Mouse (Mus musculus) urinary bladder, postnatal 4 days (tissue): ENCODE results near the gene Dnah1.

Experiments
- DNase-seq, 2 experiments: peaks; one replicate each; pipeline ENCODE4 v3.0.0; 2021 to 2022; ENCODE audit warnings: low spot score in 2 of 2

The Dnah1 gene

DNA sequence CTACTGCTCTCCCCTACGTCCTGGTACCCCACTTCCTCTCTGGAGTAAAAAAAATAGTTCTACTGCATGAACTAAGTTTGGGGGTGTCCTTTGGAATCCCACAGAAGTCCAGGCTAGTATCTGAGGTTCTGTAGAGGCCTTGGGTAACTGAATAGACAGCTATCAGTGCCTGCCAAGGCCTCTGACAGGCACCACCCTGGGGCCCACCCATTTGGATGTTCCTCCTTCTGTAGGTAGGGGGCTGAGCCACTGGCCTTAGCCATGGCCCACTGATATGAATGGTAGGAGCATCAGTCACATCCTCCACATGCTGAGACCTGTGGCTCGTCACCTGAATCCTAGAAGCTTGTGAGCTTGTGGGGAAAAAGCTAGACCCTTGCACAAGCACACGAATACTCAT is 5.9 kb downstream of the Dnah1 start:
- no peak for DNase-seq

- DNase-seq, result no peak
Measured at GRCm38 (mm10) chr14:31316613-31317012, 7.1 kb downstream of the Dnah1 start.

DNA sequence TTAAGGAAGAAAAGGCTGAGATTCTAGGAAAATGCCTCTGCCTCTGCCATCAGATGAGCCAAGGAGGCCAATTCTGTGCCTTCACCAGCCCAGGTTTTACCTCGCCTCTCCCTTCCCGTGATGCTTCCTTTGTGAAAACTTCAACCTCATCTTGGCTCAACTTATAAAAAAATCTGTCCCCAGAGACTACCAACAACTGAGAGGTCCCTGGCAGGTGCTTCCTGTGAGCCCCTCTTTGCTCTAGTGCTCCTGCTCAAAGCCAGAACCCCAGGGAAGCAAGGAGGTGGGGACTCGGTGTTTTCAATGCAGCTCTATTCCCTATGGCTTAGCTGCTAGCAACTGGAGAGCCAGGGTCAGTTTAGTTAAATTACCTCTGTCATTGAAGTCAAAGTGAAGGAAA is 10.5 kb downstream of the Dnah1 start:
- DNase-seq, result no peak

- no peak for DNase-seq
Measured at GRCm38 (mm10) chr14:31285728-31286127, 38.0 kb downstream of the Dnah1 start.

DNA sequence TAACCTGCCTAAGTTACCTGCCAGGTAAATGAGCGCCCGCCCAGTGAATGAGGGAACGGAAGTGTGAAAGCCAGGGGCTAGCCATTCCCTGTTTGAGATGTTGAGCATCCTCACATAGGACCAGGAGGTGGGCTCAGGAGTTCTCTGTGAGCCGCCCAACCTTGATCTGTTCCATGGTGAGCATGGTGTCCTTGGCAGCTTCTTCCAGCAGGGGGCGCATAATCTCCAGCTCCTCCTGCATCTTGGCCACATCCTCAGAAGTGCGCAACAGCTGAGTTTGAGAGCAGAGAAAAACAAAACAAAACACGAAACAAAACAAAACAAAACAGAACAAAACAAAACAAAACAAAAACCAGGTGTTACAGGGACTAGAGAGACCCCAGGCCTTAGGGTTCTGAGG is 51.5 kb downstream of the Dnah1 start:
- DNase-seq, result peak; percentile 66 to 81

DNA sequence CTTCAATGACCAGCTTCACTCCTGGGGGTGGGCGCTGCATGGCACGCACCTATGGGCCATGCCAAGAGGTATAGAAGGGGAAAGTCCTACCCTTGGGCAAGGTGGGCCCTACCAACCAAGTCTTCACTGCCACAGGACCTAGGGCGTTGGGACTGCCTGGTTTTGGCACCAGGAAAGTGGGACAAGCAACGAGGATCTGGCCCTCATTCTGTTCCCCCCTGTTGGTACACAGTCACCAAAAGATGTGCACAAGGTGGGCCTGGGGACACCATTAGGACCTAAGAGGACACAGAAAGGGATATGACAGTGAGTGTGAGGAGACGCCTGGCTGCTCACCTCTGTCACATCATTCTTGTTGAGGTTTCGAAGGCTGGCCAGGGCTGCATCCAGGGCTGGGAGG is 52.6 kb downstream of the Dnah1 start:
- DNase-seq, result no peak

DNA sequence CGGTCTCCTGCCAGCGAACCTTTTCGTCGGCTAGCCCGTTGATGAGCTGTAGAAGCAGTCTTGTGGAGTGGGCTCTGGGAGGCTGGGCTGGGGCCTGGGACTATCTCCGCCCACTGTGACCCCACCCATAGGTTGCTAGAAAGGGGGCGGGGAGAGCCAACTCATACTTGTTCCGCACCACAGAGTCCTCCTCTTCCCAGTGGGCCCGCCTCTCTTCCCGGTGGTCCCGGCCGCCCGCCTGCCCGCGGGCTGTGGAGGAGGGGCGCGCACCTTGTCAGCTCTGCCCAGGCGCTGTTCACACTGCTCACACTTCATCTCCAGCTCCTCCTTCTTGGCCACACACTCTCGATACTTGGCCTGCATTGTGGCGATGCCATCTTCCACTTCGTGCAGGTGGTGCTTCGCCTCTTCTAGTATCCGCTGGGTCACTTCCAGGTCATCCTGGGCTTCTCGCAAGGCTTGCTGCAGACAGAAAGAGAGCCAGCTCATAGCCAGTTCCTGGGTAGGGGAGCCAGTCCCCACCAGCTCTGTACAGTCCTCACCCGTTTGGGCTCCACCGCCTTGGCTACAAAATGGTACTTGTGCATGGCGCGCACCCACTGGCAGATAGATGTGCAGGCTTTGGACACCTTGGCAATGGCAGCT is 54.1 kb downstream of the Dnah1 start:
- DNase-seq, result peak; percentile 70 to 81

DNA sequence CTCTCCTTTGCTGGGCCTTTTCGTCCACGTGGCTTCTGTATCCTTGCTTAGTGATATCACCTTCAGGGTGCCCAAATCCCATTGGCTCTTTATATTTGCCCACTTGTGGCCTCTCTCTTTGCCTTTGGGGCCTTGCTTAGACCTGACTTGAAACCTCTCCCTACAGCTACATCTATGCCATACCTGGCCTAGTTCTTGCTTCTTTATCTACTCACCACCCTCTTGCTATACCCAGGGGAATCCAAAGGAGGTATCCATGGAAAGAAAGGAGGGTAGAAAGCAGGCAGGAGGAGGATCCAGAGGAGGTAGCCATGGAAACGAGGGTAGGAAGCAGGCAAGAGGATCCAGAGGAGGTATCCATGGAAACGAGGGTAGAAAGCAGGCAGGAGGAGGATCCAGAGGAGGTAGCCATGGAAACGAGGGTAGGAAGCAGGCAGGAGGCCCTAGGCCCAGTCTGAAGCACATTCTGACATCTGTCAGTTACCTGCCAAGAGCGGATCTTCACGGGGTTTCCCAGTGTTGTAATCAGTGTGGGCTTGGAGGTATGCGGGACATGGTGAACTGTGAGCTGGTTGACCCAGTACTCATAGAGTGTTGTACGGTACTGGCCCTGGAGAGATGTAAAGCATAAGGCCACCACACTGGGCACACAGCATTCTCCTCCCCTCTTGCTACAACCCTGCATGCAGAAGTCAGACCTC is 55.2 kb downstream of the Dnah1 start:
- no peak for DNase-seq

DNA sequence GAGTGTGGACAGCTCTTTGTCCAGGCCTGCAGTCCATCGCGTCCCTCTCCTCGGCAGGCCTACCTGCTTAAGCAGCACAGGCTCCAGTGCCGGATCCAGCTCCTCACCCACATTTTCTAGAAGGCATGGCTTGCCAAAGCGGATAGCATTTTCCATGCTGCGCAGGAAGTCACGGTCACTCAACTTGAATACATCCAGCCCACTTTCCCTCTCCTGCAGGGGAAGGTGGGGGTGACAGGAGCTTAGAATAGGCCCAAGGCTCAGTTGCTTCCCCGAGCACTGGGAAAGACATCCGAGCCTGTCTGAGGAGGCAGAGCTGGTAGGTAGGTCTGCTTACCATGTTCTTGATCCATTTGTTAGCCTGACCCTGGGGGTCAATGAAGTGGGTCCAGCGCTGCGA is 56.0 kb downstream of the Dnah1 start:
- no peak for DNase-seq

DNA sequence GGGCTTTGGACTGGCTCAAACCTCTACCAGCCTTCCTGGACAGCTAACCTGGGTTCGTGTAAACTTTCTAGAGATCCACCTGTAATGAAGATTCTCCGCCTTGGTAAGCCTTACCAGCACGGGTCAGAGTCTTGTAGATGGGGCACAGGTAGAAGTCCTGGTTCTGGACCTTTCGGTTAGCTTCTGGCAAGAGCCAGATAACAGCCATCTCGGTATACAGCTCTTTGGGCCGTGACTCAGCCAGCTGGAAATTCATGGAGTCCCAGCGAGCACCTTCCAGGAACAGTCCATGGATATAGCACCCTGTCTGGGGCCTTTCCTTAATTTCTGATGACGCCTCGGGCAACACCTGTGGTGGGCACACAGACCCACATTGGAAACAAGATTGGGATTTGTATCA is 62.8 kb downstream of the Dnah1 start:
- no peak for DNase-seq

GRCm38 (mm10) chr14:31260374-31260773 is 63.3 kb downstream of the Dnah1 start:
- no peak for DNase-seq

- DNase-seq, result no peak
Measured at GRCm38 (mm10) chr14:31258476-31259050, 65.1 kb downstream of the Dnah1 start.

- no peak for DNase-seq
Measured at GRCm38 (mm10) chr14:31252091-31252490, 71.6 kb downstream of the Dnah1 start.

DNA sequence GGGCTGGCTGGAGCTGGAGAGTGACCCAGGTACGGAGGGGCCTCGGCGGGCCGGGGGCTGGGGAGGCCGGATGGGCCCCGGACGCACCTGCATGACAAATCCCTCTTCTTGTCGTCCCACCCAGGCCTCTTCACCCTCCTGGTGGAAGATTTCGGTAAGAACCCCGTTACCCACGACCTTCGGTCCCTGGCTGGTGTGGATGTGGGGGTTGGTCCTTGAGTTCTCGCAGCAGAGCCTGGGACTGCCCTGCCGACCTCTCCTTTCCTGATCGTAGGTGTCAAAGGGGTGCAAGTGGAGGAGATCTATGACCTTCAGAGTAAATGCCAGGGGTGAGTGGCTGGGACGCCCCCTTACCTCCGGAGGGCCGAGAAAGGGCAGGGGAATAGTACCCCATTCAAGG is 72.1 kb downstream of the Dnah1 start:
- DNase-seq, result no peak

GRCm38 (mm10) chr14:31251084-31251604 is 72.6 kb downstream of the Dnah1 start, which contains the start of the genes Phf7 and Bap1:
Gene Phf7, minus strand, starts transcription at chr14:31251317.
Gene Bap1, plus strand, starts transcription at chr14:31251450.
- peak; percentile 93 to 96 for DNase-seq

- DNase-seq, result no peak
Measured at GRCm38 (mm10) chr14:31250222-31251083, 73.2 kb downstream of the Dnah1 start.

GRCm38 (mm10) chr14:31248396-31248795 is 75.3 kb downstream of the Dnah1 start:
- DNase-seq, result no peak

DNA sequence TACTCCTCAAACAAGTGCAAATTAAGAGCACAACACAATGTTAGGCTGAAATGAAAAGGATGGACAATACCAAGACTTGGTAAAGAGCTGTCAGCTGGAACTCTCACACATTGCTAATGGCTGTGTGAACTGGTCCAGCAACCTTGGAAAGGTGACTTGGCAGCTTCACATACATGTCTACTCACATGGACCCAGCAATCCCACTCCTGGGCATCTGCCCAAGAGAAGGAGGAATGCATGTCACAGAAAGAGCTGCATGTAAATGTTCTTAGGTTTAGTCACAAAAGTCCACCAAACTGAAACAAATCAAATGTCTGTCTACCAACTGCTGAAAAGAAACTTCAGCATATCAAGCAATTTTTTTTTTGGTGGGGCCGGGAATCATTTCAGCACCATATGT is 77.8 kb downstream of the Dnah1 start:
- no peak for DNase-seq

GRCm38 (mm10) chr14:31244777-31245176 is 78.9 kb downstream of the Dnah1 start:
- DNase-seq, result no peak

DNA sequence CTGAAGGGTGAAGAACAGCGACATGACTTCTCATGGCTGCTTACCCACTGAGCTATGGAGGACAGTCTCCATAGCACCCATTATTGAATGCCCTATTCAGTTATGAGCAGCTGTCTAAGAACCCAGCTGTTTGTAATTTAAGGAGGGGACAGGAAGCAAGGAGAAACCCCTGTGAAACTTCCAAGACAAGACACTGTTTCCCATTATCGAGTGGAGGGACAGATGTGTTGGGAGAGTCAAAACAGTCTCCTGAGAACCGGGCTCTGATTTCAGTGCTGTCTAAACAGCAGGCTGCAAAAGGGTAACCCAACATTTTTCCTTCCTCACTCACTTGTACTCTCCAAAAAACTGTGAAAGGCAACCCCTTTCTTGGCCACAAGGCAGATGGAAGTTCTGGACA is 83.2 kb downstream of the Dnah1 start:
- no peak for DNase-seq

- no peak for DNase-seq
Measured at GRCm38 (mm10) chr14:31237101-31237882, 86.4 kb downstream of the Dnah1 start.
